Mouse (Mus musculus) ES-E14 (cell line): ENCODE measurements around the gene CN725425. TPM values are rescaled to one million over a fixed set of nuclear protein-coding genes. Genes with fewer than 3 reads are reported as not detected.

Experiments used
- DNase-seq: peaks from one replicate; pipeline ENCODE4 v3.0.0-alpha.2; 2013; ENCODE audit warnings: low read depth, low spot score
- H3K27ac ChIP-seq: 2 replicates; pipeline ENCODE4 v1.5.1; 2012; ENCODE audit warnings: low read depth, mild to moderate bottlenecking, low read length, moderate library complexity, mixed read lengths; ENCODE audit not compliant: poor library complexity, insufficient read depth, severe bottlenecking
- H3K36me3 ChIP-seq: 2 replicates; pipeline ENCODE4 v1.6.1; 2012; ENCODE audit warnings: mild to moderate bottlenecking, low read length, moderate library complexity, mixed read lengths; ENCODE audit not compliant: control insufficient read depth, poor library complexity, insufficient read depth, severe bottlenecking
- H3K4me1 ChIP-seq, 2 experiments: fragments of 150-350 bp in 1 of 2; sonication (generic) in 1 of 2; 2 replicates each; pipeline ENCODE4 v1.6.1; 2012; ENCODE audit warnings: low read length in 2 of 2, mild to moderate bottlenecking in 1 of 2, mixed read lengths in 1 of 2; ENCODE audit not compliant: control insufficient read depth in 2 of 2, insufficient read depth in 2 of 2, poor library complexity in 1 of 2
- H3K4me3 ChIP-seq, 2 experiments: fragments of 150-350 bp in 1 of 2; sonication (generic) in 1 of 2; 2 replicates each; pipeline ENCODE4 v1.5.1; 2012; ENCODE audit warnings: low read length in 2 of 2, low read depth in 1 of 2, mild to moderate bottlenecking in 1 of 2, mixed read lengths in 1 of 2; ENCODE audit not compliant: insufficient read depth in 1 of 2, poor library complexity in 1 of 2, severe bottlenecking in 1 of 2
- H3K9ac ChIP-seq: 2 replicates; pipeline ENCODE4 v1.6.1; 2012; ENCODE audit warnings: low read depth, mild to moderate bottlenecking, low read length, mixed read lengths; ENCODE audit not compliant: poor library complexity, insufficient read depth, severe bottlenecking
- H3K9me3 ChIP-seq: fragments of 150-350 bp; sonication (generic); 2 replicates; pipeline ENCODE4 v1.6.1; 2012; ENCODE audit warnings: low read depth, mild to moderate bottlenecking, low read length; ENCODE audit not compliant: control insufficient read depth, insufficient read depth
- CHD2 ChIP-seq: IDR thresholded peaks from 2 replicates; pipeline ENCODE4 v1.6.1; 2014; ENCODE audit warnings: mild to moderate bottlenecking, low read depth, low read length, inconsistent platforms
- HCFC1 ChIP-seq: IDR thresholded peaks from 2 replicates; pipeline ENCODE4 v1.6.1; 2012; ENCODE audit warnings: low read length, inconsistent platforms, borderline replicate concordance; ENCODE audit not compliant: insufficient read depth
- MAFK ChIP-seq: IDR thresholded peaks from 2 replicates; pipeline ENCODE4 v1.6.1; 2014; ENCODE audit warnings: mild to moderate bottlenecking, low read depth, low read length, inconsistent platforms; ENCODE audit not compliant: insufficient read depth
- ZC3H11A ChIP-seq: IDR thresholded peaks from 2 replicates; pipeline ENCODE4 v1.6.1; 2012; ENCODE audit warnings: low read depth, mild to moderate bottlenecking, inconsistent platforms, low read length, borderline replicate concordance
- ZNF384 ChIP-seq: IDR thresholded peaks from 2 replicates; pipeline ENCODE4 v1.6.1; 2012; ENCODE audit warnings: low read depth, low read length, inconsistent platforms
- in situ Hi-C, 2 experiments: fragments of 600-800 bp; cut with MboI; formaldehyde crosslinking; loops; one replicate each; pipeline ENCODE4 v1.15.1; 2025; ENCODE audit warnings: low sequenced_read_pairs in 2 of 2, inconsistent platforms in 1 of 2; ENCODE audit not compliant: unreplicated experiment in 2 of 2
- total RNA-seq: library from RNA; depleted of rRNA; stranded (reverse); fragments of 300-350 nt; gene quantifications from 2 replicates; pipeline ENCODE4 v1.2.3, GENCODE M21; 2012

The CN725425 gene
- total RNA-seq, 1 experiment, result 5.3 TPM

DNA sequence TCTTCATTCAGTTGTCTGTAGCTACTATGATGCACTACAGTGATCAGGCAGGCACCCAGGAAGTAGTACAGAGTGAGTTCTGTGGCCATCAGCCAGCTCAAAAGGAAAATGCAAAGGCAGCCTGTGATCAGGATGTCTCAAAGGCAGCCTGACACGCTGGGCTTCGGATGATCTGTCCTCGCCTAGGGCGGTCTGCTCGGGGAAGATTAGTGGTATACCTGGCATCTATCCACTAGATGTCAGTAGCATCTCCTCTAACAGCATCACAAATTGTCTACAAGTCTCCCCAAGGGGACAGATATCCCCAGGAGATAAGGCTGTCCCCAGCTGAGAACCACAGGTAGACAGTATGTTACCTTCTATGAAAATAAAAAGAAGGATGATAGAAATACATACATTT is 34.3 kb upstream of the CN725425 start:
- H3K4me3 ChIP-seq, result no peak overlapping the region
- in situ Hi-C loops, result no loop called here
- H3K9ac ChIP-seq, result no peak overlapping the region
- no peak for DNase-seq
- no peaks in the 10 kb centered on the region for H3K36me3 ChIP-seq
- H3K9me3 ChIP-seq, result no peaks in the 10 kb centered on the region
- no peaks in the 10 kb centered on the region for H3K4me1 ChIP-seq
- TF ChIP-seq ZNF384 (no peak), CHD2 (no peak), MAFK (no peak), HCFC1 (no peak), ZC3H11A (no peak)
- no peak overlapping the region for H3K27ac ChIP-seq

DNA sequence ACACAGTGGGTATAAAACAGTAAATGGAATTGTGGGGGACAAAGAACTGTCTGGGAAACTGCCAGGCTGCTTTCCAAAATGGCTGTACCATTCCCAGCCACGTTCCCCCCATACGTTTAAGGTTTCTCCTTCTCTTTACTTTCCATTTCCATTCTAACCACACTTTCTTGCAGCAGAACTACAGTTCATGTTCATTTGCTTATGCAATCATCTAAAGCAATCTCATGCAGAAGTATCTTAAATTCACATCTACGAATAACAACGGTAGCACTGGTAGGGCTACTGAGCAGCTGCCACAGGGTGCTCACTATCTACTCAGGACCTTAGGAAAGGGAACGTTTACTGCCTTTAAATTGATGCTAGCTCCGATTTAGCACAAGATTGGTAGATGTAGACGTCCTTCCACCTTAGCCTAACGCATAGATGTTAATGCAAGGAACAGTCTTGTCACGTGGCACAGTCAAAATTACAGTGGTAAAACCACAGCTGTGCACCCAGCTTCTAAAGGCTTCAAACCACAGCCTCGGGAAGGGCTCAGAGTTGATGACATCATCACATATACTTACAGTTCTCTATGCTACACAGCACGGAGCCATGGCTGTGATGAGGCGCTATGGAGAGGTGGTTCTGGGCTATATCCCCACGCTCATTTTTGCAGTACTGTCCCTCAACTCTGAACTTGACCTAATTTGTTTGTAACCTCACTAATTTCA is 31.3 kb upstream of the CN725425 start:
- no peaks in the 10 kb centered on the region for H3K36me3 ChIP-seq
- H3K9me3 ChIP-seq, result no peaks in the 10 kb centered on the region
- H3K4me1 ChIP-seq, result no peaks in the 10 kb centered on the region
- no peak overlapping the region for H3K27ac ChIP-seq
- TF ChIP-seq ZNF384, result no peak
- no peak for TF ChIP-seq MAFK
- no peak for TF ChIP-seq HCFC1
- no peak for TF ChIP-seq ZC3H11A
- no peak for TF ChIP-seq CHD2
- DNase-seq, result no peak
- in situ Hi-C loops, result no loop called here
- no peak overlapping the region for H3K9ac ChIP-seq
- H3K4me3 ChIP-seq, result no peak overlapping the region

DNA sequence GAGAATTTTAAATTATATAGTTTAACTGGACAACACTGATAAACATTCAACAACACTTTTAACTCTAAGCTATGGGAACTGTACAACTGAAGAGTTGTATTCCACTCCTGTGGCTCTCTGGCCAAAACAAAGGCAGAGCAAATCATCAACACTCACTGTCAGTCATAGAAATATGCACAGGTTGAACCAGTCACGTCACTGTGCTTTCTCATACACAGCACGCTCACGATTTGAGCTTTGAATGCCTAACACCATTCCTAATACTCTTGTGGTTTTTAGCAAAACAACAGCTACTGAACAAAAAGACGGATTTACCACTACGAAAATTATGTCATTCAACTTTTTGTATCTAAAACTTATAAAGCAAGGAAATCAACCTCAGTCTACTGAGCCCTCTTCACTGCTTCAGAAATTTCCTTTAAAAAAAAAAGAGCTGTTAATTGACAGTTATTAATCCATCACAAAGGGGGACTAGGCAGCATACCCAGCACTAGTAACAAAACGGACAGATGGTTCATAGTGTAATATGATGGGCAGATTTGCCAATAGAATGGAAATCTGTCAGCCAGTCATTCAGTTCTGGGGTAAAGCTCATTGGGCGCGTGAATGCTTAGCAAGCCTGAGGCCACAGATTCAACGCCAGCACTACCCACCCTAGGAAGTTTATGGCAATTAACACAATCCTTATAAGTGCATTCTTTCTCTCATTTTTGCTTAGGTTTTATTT is 28.5 kb upstream of the CN725425 start:
- TF ChIP-seq CHD2, result no peak
- no peak for TF ChIP-seq ZNF384
- no peak for TF ChIP-seq ZC3H11A
- no peak for TF ChIP-seq MAFK
- TF ChIP-seq HCFC1, result no peak
- Histone ChIP-seq H3K4me1 (no peaks in the 10 kb centered on the region), H3K4me3 (no peak overlapping the region), H3K9me3 (no peaks in the 10 kb centered on the region), H3K27ac (no peak overlapping the region), H3K9ac (no peak overlapping the region), H3K36me3 (no peaks in the 10 kb centered on the region)
- no peak for DNase-seq
- in situ Hi-C loops, result no loop called here

DNA sequence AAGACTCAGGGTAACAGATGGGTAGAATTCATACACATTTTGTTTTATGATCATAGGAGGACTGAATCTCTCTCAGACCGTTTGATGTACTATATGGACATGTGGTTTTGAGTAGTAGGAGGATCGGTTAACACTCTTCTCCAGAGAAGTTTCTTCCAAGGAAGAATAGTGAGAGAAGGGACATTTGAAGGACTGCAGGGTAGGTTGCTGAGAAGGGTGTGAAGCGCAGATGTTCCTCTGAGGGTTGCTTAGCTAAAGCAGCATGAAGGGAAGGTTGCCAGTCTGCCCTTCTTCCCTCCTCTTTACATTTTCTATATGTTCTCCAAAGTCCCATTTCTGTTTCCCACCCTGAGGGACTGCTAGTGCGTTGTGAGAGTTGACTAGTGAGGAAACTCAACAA is 28.0 kb upstream of the CN725425 start:
- no peak overlapping the region for H3K27ac ChIP-seq
- H3K9me3 ChIP-seq, result no peaks in the 10 kb centered on the region
- no peak for TF ChIP-seq ZNF384
- TF ChIP-seq HCFC1, result no peak
- no peak for TF ChIP-seq CHD2
- no peak for TF ChIP-seq ZC3H11A
- no peak for DNase-seq
- in situ Hi-C loops, result no loop called here
- H3K36me3 ChIP-seq, result no peaks in the 10 kb centered on the region
- no peaks in the 10 kb centered on the region for H3K4me1 ChIP-seq
- no peak overlapping the region for H3K4me3 ChIP-seq
- no peak overlapping the region for H3K9ac ChIP-seq
